Mouse (Mus musculus): ENCODE results near the gene Kif13a. TPM values are rescaled to one million over a fixed set of nuclear protein-coding genes. Genes with fewer than 3 reads are reported as not detected.

The Kif13a gene
- polyA plus RNA-seq, 1 experiment from 2014 or later, result 22.0 TPM

GRCm38 (mm10) chr13:46845456-46845855 lies 84.2 kb downstream of the Kif13a start:
- Histone ChIP-seq H3K4me2 (replicated peaks) (no peak overlapping the region), H3K9me3 (no peaks in the 10 kb centered on the region), H3K27ac (replicated peaks) (no peak overlapping the region), H3K27me3 (no peaks in the 10 kb centered on the region), H3K4me1 (peaks cover 3% of the 10 kb centered on the region), H3K4me3 (no peak overlapping the region), H3K36me3 (no peaks in the 10 kb centered on the region), H3K9ac (replicated peaks) (no peak overlapping the region)
- WGBS, result 93% methylated on average over 9 of the region's 9 CpGs
- ATAC-seq (ENCODE audit: low FRiP score, low read depth), result no peak

- H3K27me3 ChIP-seq, result no peaks in the 10 kb centered on the region
- H3K9ac ChIP-seq (replicated peaks), result no peak overlapping the region
- peaks cover 11% of the 10 kb centered on the region for H3K4me1 ChIP-seq
- WGBS, result 85% methylated on average over 12 of the region's 12 CpGs
- no peak for ATAC-seq (ENCODE audit: low FRiP score, low read depth)
- H3K4me2 ChIP-seq (replicated peaks), result no peak overlapping the region
- H3K4me3 ChIP-seq, result no peak overlapping the region
- H3K36me3 ChIP-seq, result no peaks in the 10 kb centered on the region
- H3K9me3 ChIP-seq, result no peaks in the 10 kb centered on the region
- H3K27ac ChIP-seq (replicated peaks), result no peak overlapping the region
These were observed 85.0 kb downstream of the Kif13a start for GRCm38 (mm10) chr13:46844561-46845235.

GRCm38 (mm10) chr13:46843646-46844045 lies 86.0 kb downstream of the Kif13a start:
- peaks cover 13% of the 10 kb centered on the region for H3K4me1 ChIP-seq
- H3K4me2 ChIP-seq (replicated peaks), result no peak overlapping the region
- H3K4me3 ChIP-seq, result no peak overlapping the region
- H3K27ac ChIP-seq (replicated peaks), result no peak overlapping the region
- H3K9me3 ChIP-seq, result no peaks in the 10 kb centered on the region
- no peak overlapping the region for H3K9ac ChIP-seq (replicated peaks)
- no peak for ATAC-seq (ENCODE audit: low FRiP score, low read depth)
- H3K27me3 ChIP-seq, result no peaks in the 10 kb centered on the region
- no peaks in the 10 kb centered on the region for H3K36me3 ChIP-seq
- WGBS, result 86% methylated on average over 3 of the region's 3 CpGs

- Histone ChIP-seq H3K4me3 (no peak overlapping the region), H3K4me1 (peaks cover 13% of the 10 kb centered on the region), H3K36me3 (no peaks in the 10 kb centered on the region), H3K27ac (replicated peaks) (no peak overlapping the region), H3K4me2 (replicated peaks) (no peak overlapping the region), H3K9ac (replicated peaks) (no peak overlapping the region), H3K27me3 (no peaks in the 10 kb centered on the region), H3K9me3 (no peaks in the 10 kb centered on the region)
- no peak for ATAC-seq (ENCODE audit: low FRiP score, low read depth)
- 79% methylated on average over 8 of the region's 8 CpGs for WGBS
These were observed 87.5 kb downstream of the Kif13a start for GRCm38 (mm10) chr13:46842185-46842584.

- H3K27ac ChIP-seq (replicated peaks), result no peak overlapping the region
- H3K4me1 ChIP-seq, result peaks cover 13% of the 10 kb centered on the region
- ATAC-seq (ENCODE audit: low FRiP score, low read depth), result no peak
- H3K27me3 ChIP-seq, result no peaks in the 10 kb centered on the region
- no peak overlapping the region for H3K4me3 ChIP-seq
- no peak overlapping the region for H3K4me2 ChIP-seq (replicated peaks)
- H3K9ac ChIP-seq (replicated peaks), result no peak overlapping the region
- WGBS, result 68% methylated on average over 3 of the region's 3 CpGs
- H3K9me3 ChIP-seq, result no peaks in the 10 kb centered on the region
- H3K36me3 ChIP-seq, result no peaks in the 10 kb centered on the region
These were observed 88.0 kb downstream of the Kif13a start for GRCm38 (mm10) chr13:46841668-46842067.

- Histone ChIP-seq H3K4me3 (no peak overlapping the region), H3K27ac (replicated peaks) (no peak overlapping the region), H3K9ac (replicated peaks) (no peak overlapping the region), H3K4me2 (replicated peaks) (no peak overlapping the region), H3K36me3 (no peaks in the 10 kb centered on the region), H3K9me3 (no peaks in the 10 kb centered on the region), H3K27me3 (no peaks in the 10 kb centered on the region), H3K4me1 (peaks cover 13% of the 10 kb centered on the region)
- 94% methylated on average over 13 of the region's 13 CpGs for WGBS
- no peak for ATAC-seq (ENCODE audit: low FRiP score, low read depth)
These were observed 89.0 kb downstream of the Kif13a start for GRCm38 (mm10) chr13:46840676-46841075.

- Histone ChIP-seq H3K9me3 (peaks cover 5% of the 10 kb centered on the region; the same call in 1 of the 2 replicates), H3K9ac (replicated peaks) (no peak overlapping the region), H3K36me3 (0 out of 2 replicates have a peak, but pooled peaks cover 6% of the 10 kb centered on the region), H3K4me3 (no peak overlapping the region), H3K4me1 (peaks cover 13% of the 10 kb centered on the region), H3K4me2 (replicated peaks) (no peak overlapping the region), H3K27me3 (no peaks in the 10 kb centered on the region), H3K27ac (replicated peaks) (no peak overlapping the region)
- 92% methylated on average over 3 of the region's 3 CpGs for WGBS
- no peak for ATAC-seq (ENCODE audit: low FRiP score, low read depth)
These were observed 90.4 kb downstream of the Kif13a start for GRCm38 (mm10) chr13:46839236-46839635.

- Histone ChIP-seq H3K9me3 (peaks cover 5% of the 10 kb centered on the region), H3K4me2 (replicated peaks) (no peak overlapping the region), H3K9ac (replicated peaks) (no peak overlapping the region), H3K36me3 (0 out of 2 replicates have a peak, but pooled peaks cover 6% of the 10 kb centered on the region), H3K27me3 (no peaks in the 10 kb centered on the region), H3K4me1 (peaks cover 11% of the 10 kb centered on the region), H3K4me3 (no peak overlapping the region), H3K27ac (replicated peaks) (no peak overlapping the region)
- no peak for ATAC-seq (ENCODE audit: low FRiP score, low read depth)
- 57% methylated on average over 2 of the region's 2 CpGs for WGBS
These were observed 91.1 kb downstream of the Kif13a start for GRCm38 (mm10) chr13:46838551-46838950.

- H3K9me3 ChIP-seq, result peaks cover 13% of the 10 kb centered on the region
- no peak overlapping the region for H3K4me2 ChIP-seq (replicated peaks)
- no peak overlapping the region for H3K4me3 ChIP-seq
- no peak for ATAC-seq (ENCODE audit: low FRiP score, low read depth)
- peaks cover 25% of the 10 kb centered on the region for H3K36me3 ChIP-seq
- H3K27ac ChIP-seq (replicated peaks), result no peak overlapping the region
- H3K4me1 ChIP-seq, result peaks cover 9% of the 10 kb centered on the region
- 93% methylated on average over 11 of the region's 11 CpGs for WGBS
- H3K9ac ChIP-seq (replicated peaks), result no peak overlapping the region
- no peaks in the 10 kb centered on the region for H3K27me3 ChIP-seq
These were observed 94.3 kb downstream of the Kif13a start for GRCm38 (mm10) chr13:46835351-46835750.

- 94% methylated on average over 10 of the region's 10 CpGs for WGBS
- H3K27me3 ChIP-seq, result no peaks in the 10 kb centered on the region
- H3K36me3 ChIP-seq, result peaks cover 31% of the 10 kb centered on the region
- no peak overlapping the region for H3K4me3 ChIP-seq
- no peak overlapping the region for H3K9ac ChIP-seq (replicated peaks)
- no peak overlapping the region for H3K27ac ChIP-seq (replicated peaks)
- no peak overlapping the region for H3K4me2 ChIP-seq (replicated peaks)
- ATAC-seq (ENCODE audit: low FRiP score, low read depth), result no peak
- peaks cover 3% of the 10 kb centered on the region; the same call in 1 of the 2 replicates for H3K4me1 ChIP-seq
- H3K9me3 ChIP-seq, result peaks cover 13% of the 10 kb centered on the region
These were observed 94.9 kb downstream of the Kif13a start for GRCm38 (mm10) chr13:46834805-46835204.

GRCm38 (mm10) chr13:46833586-46833985 lies 96.1 kb downstream of the Kif13a start:
- Histone ChIP-seq H3K9ac (replicated peaks) (no peak overlapping the region), H3K4me1 (no peaks in the 10 kb centered on the region), H3K36me3 (peaks cover 42% of the 10 kb centered on the region), H3K4me2 (replicated peaks) (no peak overlapping the region), H3K9me3 (peaks cover 13% of the 10 kb centered on the region), H3K27me3 (no peaks in the 10 kb centered on the region), H3K27ac (replicated peaks) (no peak overlapping the region), H3K4me3 (no peak overlapping the region)
- WGBS, result 58% methylated on average over 5 of the region's 5 CpGs
- ATAC-seq (ENCODE audit: low FRiP score, low read depth), result no peak

- no peak for ATAC-seq (ENCODE audit: low FRiP score, low read depth)
- Histone ChIP-seq H3K36me3 (peaks cover 47% of the 10 kb centered on the region), H3K27me3 (no peaks in the 10 kb centered on the region), H3K9ac (replicated peaks) (no peak overlapping the region), H3K4me1 (no peaks in the 10 kb centered on the region), H3K27ac (replicated peaks) (no peak overlapping the region), H3K4me3 (no peak overlapping the region), H3K9me3 (peaks cover 13% of the 10 kb centered on the region), H3K4me2 (replicated peaks) (no peak overlapping the region)
- WGBS, result 68% methylated on average over 3 of the region's 3 CpGs
These were observed 96.7 kb downstream of the Kif13a start for GRCm38 (mm10) chr13:46832956-46833355.

- Histone ChIP-seq H3K4me2 (replicated peaks) (no peak overlapping the region), H3K4me1 (peaks cover 13% of the 10 kb centered on the region; the same call in 1 of the 2 replicates), H3K27ac (replicated peaks) (no peak overlapping the region), H3K27me3 (no peaks in the 10 kb centered on the region), H3K36me3 (peaks cover 57% of the 10 kb centered on the region), H3K9ac (replicated peaks) (no peak overlapping the region), H3K9me3 (no peaks in the 10 kb centered on the region), H3K4me3 (no peak overlapping the region)
- WGBS, result 96% methylated on average over 4 of the region's 4 CpGs
- ATAC-seq (ENCODE audit: low FRiP score, low read depth), result no peak
These were observed 106.4 kb downstream of the Kif13a start for GRCm38 (mm10) chr13:46823271-46823670.

Measured in midbrain, embryonic 12.5 days (tissue).